Mouse (Mus musculus) MEL-GATA-1-ER (cell line): ENCODE results near the gene Itpkb.
A peak's percentile ranks its signal among the peaks of the same experiment; 100 is the strongest.

Experiments
- DNase-seq: peaks from one replicate; pipeline ENCODE4 v3.0.0-alpha.2; 2012; ENCODE audit warnings: low read depth; ENCODE audit errors: extremely low read depth

Gene Itpkb

GRCm38 (mm10) chr1:180314641-180315040 is 15.6 kb upstream of the Itpkb start:
- DNase-seq: no peak

- DNase-seq: no peak
Measured at GRCm38 (mm10) chr1:180315127-180315526, 15.2 kb upstream of the Itpkb start.

GRCm38 (mm10) chr1:180317450-180317849 is 12.8 kb upstream of the Itpkb start:
- no peak for DNase-seq

GRCm38 (mm10) chr1:180318407-180318806 is 11.9 kb upstream of the Itpkb start:
- DNase-seq: peak; percentile 38

GRCm38 (mm10) chr1:180319895-180320294 is 10.4 kb upstream of the Itpkb start:
- no peak for DNase-seq

GRCm38 (mm10) chr1:180322896-180323295 is 7.4 kb upstream of the Itpkb start:
- DNase-seq: no peak

- DNase-seq: no peak
Measured at GRCm38 (mm10) chr1:180323491-180323890, 6.8 kb upstream of the Itpkb start.

GRCm38 (mm10) chr1:180324271-180324670 is 6.0 kb upstream of the Itpkb start:
- DNase-seq: no peak

GRCm38 (mm10) chr1:180328794-180329665 is 1.3 kb upstream of the Itpkb start:
- peak; percentile 62 for DNase-seq

GRCm38 (mm10) chr1:180329706-180330105 is 579 bp upstream of the Itpkb start:
- peak; percentile 33 for DNase-seq

GRCm38 (mm10) chr1:180330707-180331545 is 641 bp downstream of the Itpkb start:
- no peak for DNase-seq

GRCm38 (mm10) chr1:180331546-180332075 is 1.3 kb downstream of the Itpkb start:
- no peak for DNase-seq

GRCm38 (mm10) chr1:180332076-180332927 is 2.0 kb downstream of the Itpkb start:
- no peak for DNase-seq

- DNase-seq: no peak
Measured at GRCm38 (mm10) chr1:180332928-180333440, 2.7 kb downstream of the Itpkb start.

GRCm38 (mm10) chr1:180333588-180333987 is 3.3 kb downstream of the Itpkb start:
- DNase-seq: no peak

GRCm38 (mm10) chr1:180334541-180334940 is 4.3 kb downstream of the Itpkb start:
- DNase-seq: no peak

- no peak for DNase-seq
Measured at GRCm38 (mm10) chr1:180335513-180336375, 5.5 kb downstream of the Itpkb start.

GRCm38 (mm10) chr1:180338358-180338757 is 8.1 kb downstream of the Itpkb start:
- DNase-seq: no peak

- DNase-seq: no peak
Measured at GRCm38 (mm10) chr1:180339143-180339542, 8.9 kb downstream of the Itpkb start.

GRCm38 (mm10) chr1:180342944-180343343 is 12.7 kb downstream of the Itpkb start:
- no peak for DNase-seq
